Mouse (Mus musculus): Measurements from ENCODE around the gene Ampd1. TPM values are rescaled to one million over a fixed set of nuclear protein-coding genes. Genes with fewer than 3 reads are reported as not detected.
A peak's percentile ranks its signal among the peaks of the same experiment; 100 is the strongest.

The Ampd1 gene
- 0.08 and 0.31 TPM in 2 replicates for polyA plus RNA-seq (2014; fragmentation: Nextera tagmentation; extraction: Ambion mirVana)

DNA sequence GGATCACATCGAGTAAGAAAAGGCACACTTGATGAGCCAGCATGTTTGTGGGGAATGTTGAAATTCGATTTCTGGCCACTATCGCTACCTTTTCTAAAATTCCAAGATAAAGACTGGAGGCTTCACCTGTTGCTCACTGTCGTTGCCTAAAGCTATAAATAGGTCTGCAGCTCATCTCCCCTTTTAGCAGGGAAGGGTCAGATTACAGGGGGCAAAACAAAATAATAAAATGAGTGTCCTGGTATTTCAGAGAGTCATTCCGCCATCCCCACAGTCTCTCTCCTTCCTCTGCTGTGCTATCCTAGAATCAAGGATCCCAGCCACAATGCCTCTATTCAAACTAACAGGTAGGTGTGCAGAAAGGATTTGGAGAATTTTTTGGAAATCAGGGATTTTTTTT lies at the start of gene Ampd1:
Ampd1 (plus strand) TSS at position 244 of the 400 bp plus-strand sequence.
- H3K27me3 ChIP-seq (ENCODE audit: control insufficient read depth, insufficient read depth, low read length) = no peaks in the 10 kb centered on the region
- DNase-seq (ENCODE audit: low spot score) (no peak), ATAC-seq (ENCODE audit: low FRiP score) (no peak)
- no peak within 1 kb of the TSS for H3K4me3 ChIP-seq (ENCODE audit: low read depth, low read length)
- no peak within 1 kb of the TSS for H3K9ac ChIP-seq (ENCODE audit: low read depth, low read length)
- H3K4me2 ChIP-seq (replicated peaks; ENCODE audit: low read depth, low read length) = no peak within 1 kb of the TSS
- H3K4me1 ChIP-seq (replicated peaks; ENCODE audit: control insufficient read depth, insufficient read depth, low read length) = no peaks in the 10 kb centered on the region
- no peak within 1 kb of the TSS for H3K27ac ChIP-seq (ENCODE audit: low read depth, low read length)
- H3K9me3 ChIP-seq (ENCODE audit: control insufficient read depth, low read length) = no peaks in the 10 kb centered on the region
- H3K36me3 ChIP-seq (ENCODE audit: control insufficient read depth, insufficient read depth, low read length) = no peaks in the 10 kb centered on the region
- 77% methylated on average over 5 of the region's 5 CpGs for WGBS

DNA sequence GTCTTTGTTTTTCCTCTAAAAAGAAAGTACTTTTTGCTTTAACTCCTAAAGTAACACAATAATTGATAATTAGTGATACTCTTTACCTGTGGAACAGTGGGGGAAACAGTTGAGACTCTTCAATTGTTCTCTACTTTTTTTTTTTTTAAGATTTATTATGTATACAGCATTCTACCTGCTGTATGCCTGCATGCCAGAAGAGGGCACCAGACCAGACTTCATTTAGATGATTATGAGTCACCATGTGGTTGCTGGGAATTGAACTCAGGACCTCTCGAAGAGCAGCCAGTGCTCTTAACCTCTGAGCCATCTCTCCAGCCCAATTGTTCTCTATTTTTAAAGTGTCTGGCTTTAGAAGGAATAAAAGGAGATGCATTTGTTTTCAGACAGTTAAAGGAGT lies 47.6 kb upstream of the Ampd1 start:
- H3K27ac ChIP-seq (ENCODE audit: low read depth, low read length) = no peak overlapping the region
- H3K4me2 ChIP-seq (replicated peaks; ENCODE audit: low read depth, low read length) = no peak overlapping the region
- no peaks in the 10 kb centered on the region for H3K4me1 ChIP-seq (replicated peaks; ENCODE audit: control insufficient read depth, insufficient read depth, low read length)
- 95% methylated on average over 1 of the region's 1 CpGs for WGBS
- no peak for ATAC-seq (ENCODE audit: low FRiP score)
- DNase-seq (ENCODE audit: low spot score) = no peak
- 0 out of 2 replicates have a peak, but pooled peaks cover 2% of the 10 kb centered on the region for H3K36me3 ChIP-seq (ENCODE audit: control insufficient read depth, insufficient read depth, low read length)
- no peak overlapping the region for H3K4me3 ChIP-seq (ENCODE audit: low read depth, low read length)
- no peak overlapping the region for H3K9ac ChIP-seq (ENCODE audit: low read depth, low read length)
- no peaks in the 10 kb centered on the region for H3K27me3 ChIP-seq (ENCODE audit: control insufficient read depth, insufficient read depth, low read length)
- H3K9me3 ChIP-seq (ENCODE audit: control insufficient read depth, low read length) = no peaks in the 10 kb centered on the region

DNA sequence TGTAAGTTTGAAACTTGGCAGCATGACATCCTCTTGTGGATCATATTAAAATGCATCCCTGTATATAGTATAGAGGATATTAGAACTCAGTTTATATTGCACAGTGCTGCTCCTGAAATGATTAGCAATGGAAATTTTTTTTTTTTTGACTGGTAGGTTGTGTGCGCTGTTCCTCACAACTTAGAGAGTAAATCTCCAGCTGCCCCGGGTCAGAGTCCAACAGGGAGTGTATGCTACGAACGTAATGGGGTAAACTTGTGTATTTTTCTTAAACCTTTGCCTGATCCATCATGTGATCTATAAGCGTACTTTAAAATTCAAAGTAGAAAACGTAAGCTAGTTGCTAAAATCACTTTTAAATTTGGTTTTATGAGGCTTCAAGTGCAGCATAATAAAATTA lies 33.5 kb upstream of the Ampd1 start:
- DNase-seq (ENCODE audit: low spot score) = no peak
- 96% methylated on average over 6 of the region's 6 CpGs for WGBS
- no peaks in the 10 kb centered on the region for H3K27me3 ChIP-seq (ENCODE audit: control insufficient read depth, insufficient read depth, low read length)
- ATAC-seq (ENCODE audit: low FRiP score) = no peak
- H3K27ac ChIP-seq (ENCODE audit: low read depth, low read length) = no peak overlapping the region
- H3K4me1 ChIP-seq (replicated peaks; ENCODE audit: control insufficient read depth, insufficient read depth, low read length) = no peaks in the 10 kb centered on the region
- no peaks in the 10 kb centered on the region for H3K9me3 ChIP-seq (ENCODE audit: control insufficient read depth, low read length)
- no peak overlapping the region for H3K9ac ChIP-seq (ENCODE audit: low read depth, low read length)
- 0 out of 2 replicates have a peak, but pooled peaks cover 2% of the 10 kb centered on the region for H3K36me3 ChIP-seq (ENCODE audit: control insufficient read depth, insufficient read depth, low read length)
- H3K4me3 ChIP-seq (ENCODE audit: low read depth, low read length) = no peak overlapping the region
- H3K4me2 ChIP-seq (replicated peaks; ENCODE audit: low read depth, low read length) = no peak overlapping the region

DNA sequence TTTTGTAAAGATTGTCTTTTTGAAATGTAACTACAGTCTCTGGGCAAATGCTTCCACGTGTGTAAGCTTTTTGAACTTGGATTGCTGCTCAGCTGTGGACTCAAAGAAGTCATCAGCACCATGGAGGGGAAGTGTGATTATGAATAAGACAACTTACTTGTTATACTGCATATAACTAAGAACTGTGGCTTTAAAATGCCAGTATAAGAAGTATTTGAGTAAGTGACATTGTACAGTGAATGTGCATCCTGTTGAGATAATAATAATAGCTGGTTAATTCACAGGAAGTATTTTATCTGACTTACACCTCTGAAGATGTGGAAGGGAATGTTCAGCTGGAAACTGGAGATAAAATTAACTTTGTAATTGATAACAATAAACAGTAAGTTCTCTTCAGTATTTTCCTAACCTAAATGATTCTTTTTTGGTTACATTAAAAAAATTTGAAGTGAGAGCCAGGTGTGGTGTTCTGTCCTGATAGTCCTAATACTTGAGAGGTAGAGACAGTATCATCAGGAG lies 32.9 kb upstream of the Ampd1 start:
- DNase-seq (ENCODE audit: low spot score) = no peak
- H3K27me3 ChIP-seq (ENCODE audit: control insufficient read depth, insufficient read depth, low read length) = no peaks in the 10 kb centered on the region
- ATAC-seq (ENCODE audit: low FRiP score) = no peak
- 94% methylated on average over 1 of the region's 1 CpGs for WGBS
- no peak overlapping the region for H3K9ac ChIP-seq (ENCODE audit: low read depth, low read length)
- H3K9me3 ChIP-seq (ENCODE audit: control insufficient read depth, low read length) = no peaks in the 10 kb centered on the region
- H3K27ac ChIP-seq (ENCODE audit: low read depth, low read length) = no peak overlapping the region
- H3K4me1 ChIP-seq (replicated peaks; ENCODE audit: control insufficient read depth, insufficient read depth, low read length) = no peaks in the 10 kb centered on the region
- H3K4me2 ChIP-seq (replicated peaks; ENCODE audit: low read depth, low read length) = no peak overlapping the region
- 0 out of 2 replicates have a peak, but pooled peaks cover 2% of the 10 kb centered on the region for H3K36me3 ChIP-seq (ENCODE audit: control insufficient read depth, insufficient read depth, low read length)
- no peak overlapping the region for H3K4me3 ChIP-seq (ENCODE audit: low read depth, low read length)

DNA sequence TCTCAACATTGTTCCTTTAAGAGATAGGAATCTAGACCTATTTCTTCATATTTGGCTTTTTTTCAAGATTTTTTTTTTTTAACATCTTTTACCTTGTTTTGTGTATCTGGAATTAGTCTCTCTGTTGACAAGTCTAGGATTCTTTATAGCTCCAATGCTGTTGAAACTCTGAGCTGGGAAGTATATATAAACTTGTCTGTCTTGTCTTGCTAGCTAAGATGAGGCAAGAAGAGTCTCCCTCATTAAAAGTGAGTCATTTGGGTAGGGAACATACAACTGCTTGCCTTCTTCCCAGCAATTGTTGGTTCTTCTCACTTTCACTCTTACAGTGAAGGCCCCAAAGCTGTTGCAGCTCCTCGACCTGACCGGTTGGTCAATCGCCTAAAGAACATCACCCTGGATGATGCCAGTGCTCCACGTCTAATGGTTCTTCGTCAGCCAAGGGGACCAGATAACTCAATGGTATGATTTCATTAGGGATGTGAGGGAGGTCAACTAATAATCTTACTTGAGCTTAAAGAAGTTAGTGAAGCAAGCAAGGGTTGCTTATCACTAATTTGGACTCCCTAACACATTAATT lies 17.7 kb upstream of the Ampd1 start:
- no peak overlapping the region for H3K9ac ChIP-seq (ENCODE audit: low read depth, low read length)
- H3K4me2 ChIP-seq (replicated peaks; ENCODE audit: low read depth, low read length) = no peak overlapping the region
- no peaks in the 10 kb centered on the region for H3K4me1 ChIP-seq (replicated peaks; ENCODE audit: control insufficient read depth, insufficient read depth, low read length)
- H3K36me3 ChIP-seq (ENCODE audit: control insufficient read depth, insufficient read depth, low read length) = peaks cover 8% of the 10 kb centered on the region
- H3K27me3 ChIP-seq (ENCODE audit: control insufficient read depth, insufficient read depth, low read length) = no peaks in the 10 kb centered on the region
- no peak for DNase-seq (ENCODE audit: low spot score)
- no peak overlapping the region for H3K4me3 ChIP-seq (ENCODE audit: low read depth, low read length)
- ATAC-seq (ENCODE audit: low FRiP score) = no peak
- H3K9me3 ChIP-seq (ENCODE audit: control insufficient read depth, low read length) = no peaks in the 10 kb centered on the region
- 90% methylated on average over 5 of the region's 5 CpGs for WGBS
- no peak overlapping the region for H3K27ac ChIP-seq (ENCODE audit: low read depth, low read length)

DNA sequence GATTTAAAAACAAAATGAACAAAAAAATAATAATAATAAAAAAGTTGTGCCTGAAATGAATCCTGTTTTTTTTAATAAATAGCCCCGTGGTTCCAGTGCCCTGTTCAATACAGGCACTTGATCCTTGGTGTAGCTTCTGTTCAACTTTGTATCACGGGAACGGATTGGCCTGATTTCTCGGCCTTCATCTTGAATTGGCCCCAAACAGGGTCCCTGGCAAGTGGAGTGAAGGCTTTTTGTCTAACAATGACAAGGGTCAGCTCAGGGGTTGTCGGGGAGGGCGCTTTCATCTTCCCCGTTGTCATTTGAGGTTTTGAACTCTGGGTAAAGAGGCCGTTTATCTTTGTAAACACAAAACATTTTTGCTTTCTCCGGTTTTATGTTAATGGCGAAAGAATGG lies 16.1 kb upstream of the Ampd1 start:
- Histone ChIP-seq H3K4me3 (ENCODE audit: low read depth, low read length) (peak overlapping the region; percentile 71), H3K36me3 (ENCODE audit: control insufficient read depth, insufficient read depth, low read length) (peaks cover 14% of the 10 kb centered on the region), H3K27me3 (ENCODE audit: control insufficient read depth, insufficient read depth, low read length) (no peaks in the 10 kb centered on the region), H3K4me1 (replicated peaks; ENCODE audit: control insufficient read depth, insufficient read depth, low read length) (no peaks in the 10 kb centered on the region), H3K9ac (ENCODE audit: low read depth, low read length) (peak overlapping the region; percentile 45; the same call in 1 of the 2 replicates), H3K4me2 (replicated peaks; ENCODE audit: low read depth, low read length) (peak overlapping the region; percentile 40), H3K27ac (ENCODE audit: low read depth, low read length) (peak overlapping the region; percentile 70; the same call in 1 of the 2 replicates), H3K9me3 (ENCODE audit: control insufficient read depth, low read length) (no peaks in the 10 kb centered on the region)
- ATAC-seq (ENCODE audit: low FRiP score) (peak; percentile 82), DNase-seq (ENCODE audit: low spot score) (no peak)
- 2% methylated on average over 10 of the region's 10 CpGs for WGBS

DNA sequence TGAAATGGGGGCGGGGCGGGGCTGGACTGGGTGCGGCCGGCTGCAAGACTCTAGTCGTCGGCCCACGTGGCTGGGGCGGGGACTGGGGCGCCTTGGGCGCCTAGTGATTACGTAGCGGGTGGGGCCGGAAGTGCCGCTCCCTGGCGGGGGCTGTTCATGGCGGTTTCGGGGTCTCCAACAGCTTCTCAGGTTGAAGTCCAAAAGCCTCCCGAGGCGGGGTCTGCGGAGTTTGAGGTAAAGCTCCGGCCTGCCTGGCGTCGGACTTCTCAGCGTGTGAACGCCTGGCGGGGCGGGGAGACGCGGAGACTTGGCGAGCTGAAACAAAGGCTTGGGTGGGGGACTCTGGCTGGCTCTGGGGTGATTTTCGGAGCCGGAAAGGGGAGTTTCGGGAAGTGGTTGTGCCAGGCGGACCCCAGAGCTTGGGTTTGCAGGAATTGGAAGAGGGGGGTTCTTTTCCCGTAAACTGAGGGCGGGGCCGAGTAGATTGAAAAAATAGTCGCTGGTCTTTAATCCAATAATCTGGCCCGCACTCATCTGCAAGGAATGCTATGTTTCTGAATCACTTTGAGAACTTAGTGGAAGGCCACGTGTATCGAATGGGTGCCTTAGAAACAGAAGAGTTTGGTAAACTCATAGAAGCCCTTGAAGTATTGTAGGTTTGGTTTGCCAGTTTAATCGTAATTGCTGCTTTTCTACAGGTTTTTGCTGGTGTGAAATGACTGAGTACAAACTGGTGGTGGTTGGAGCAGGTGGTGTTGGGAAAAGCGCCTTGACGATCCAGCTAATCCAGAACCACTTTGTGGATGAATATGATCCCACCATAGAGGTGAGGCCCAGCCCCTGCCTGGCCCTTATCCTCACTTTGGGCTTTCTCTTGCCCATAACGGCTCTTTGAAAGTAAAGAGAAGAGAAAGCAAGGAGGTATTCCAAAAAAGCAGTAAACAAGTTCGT lies 15.3 kb upstream of the Ampd1 start, which contains the start of gene Nras:
Nras (plus strand) TSS at position 79 of the 951 bp plus-strand sequence.
- WGBS = 3% methylated on average over 46 of the region's 46 CpGs
- H3K27ac ChIP-seq (ENCODE audit: low read depth, low read length) = peak within 1 kb of the TSS; percentile 84
- no peaks in the 10 kb centered on the region for H3K4me1 ChIP-seq (replicated peaks; ENCODE audit: control insufficient read depth, insufficient read depth, low read length)
- ATAC-seq (ENCODE audit: low FRiP score) = peak; percentile 98
- H3K36me3 ChIP-seq (ENCODE audit: control insufficient read depth, insufficient read depth, low read length) = peaks cover 19% of the 10 kb centered on the region
- H3K4me3 ChIP-seq (ENCODE audit: low read depth, low read length) = peak within 1 kb of the TSS; percentile 71
- H3K27me3 ChIP-seq (ENCODE audit: control insufficient read depth, insufficient read depth, low read length) = no peaks in the 10 kb centered on the region
- peak within 1 kb of the TSS; percentile 83 for H3K9ac ChIP-seq (ENCODE audit: low read depth, low read length)
- DNase-seq (ENCODE audit: low spot score) = peak; percentile 98
- peak within 1 kb of the TSS; percentile 57 for H3K4me2 ChIP-seq (replicated peaks; ENCODE audit: low read depth, low read length)
- H3K9me3 ChIP-seq (ENCODE audit: control insufficient read depth, low read length) = no peaks in the 10 kb centered on the region

DNA sequence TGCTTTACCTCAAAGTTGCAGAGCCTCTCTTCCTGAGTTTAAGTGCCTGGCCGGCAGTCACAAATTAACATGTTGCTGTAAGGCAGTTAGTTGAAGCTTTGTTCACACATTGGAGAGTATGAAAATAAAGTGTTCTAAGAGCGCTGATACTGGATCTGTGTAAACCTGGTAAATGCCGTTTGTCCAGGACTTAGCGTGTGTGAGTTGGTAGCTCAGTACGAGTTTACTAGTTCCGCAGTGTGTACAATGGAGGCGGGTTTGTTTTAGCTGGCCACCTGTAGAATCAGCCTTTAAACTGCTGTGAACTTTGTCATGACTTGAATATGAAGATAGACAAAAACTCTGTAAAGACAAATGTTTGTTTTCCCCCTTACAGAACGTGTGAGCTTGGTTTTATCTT lies 6.9 kb upstream of the Ampd1 start:
- no peaks in the 10 kb centered on the region for H3K27me3 ChIP-seq (ENCODE audit: control insufficient read depth, insufficient read depth, low read length)
- DNase-seq (ENCODE audit: low spot score) (no peak), ATAC-seq (ENCODE audit: low FRiP score) (no peak)
- H3K9ac ChIP-seq (ENCODE audit: low read depth, low read length) = no peak overlapping the region
- no peaks in the 10 kb centered on the region for H3K4me1 ChIP-seq (replicated peaks; ENCODE audit: control insufficient read depth, insufficient read depth, low read length)
- 95% methylated on average over 8 of the region's 8 CpGs for WGBS
- no peak overlapping the region for H3K4me3 ChIP-seq (ENCODE audit: low read depth, low read length)
- peaks cover 19% of the 10 kb centered on the region for H3K36me3 ChIP-seq (ENCODE audit: control insufficient read depth, insufficient read depth, low read length)
- no peak overlapping the region for H3K4me2 ChIP-seq (replicated peaks; ENCODE audit: low read depth, low read length)
- no peak overlapping the region for H3K27ac ChIP-seq (ENCODE audit: low read depth, low read length)
- no peaks in the 10 kb centered on the region for H3K9me3 ChIP-seq (ENCODE audit: control insufficient read depth, low read length)

All from hindbrain, embryonic 11.5 days (tissue).